Mouse (Mus musculus) C2C12 (cell line): ENCODE measurements around the gene Mettl17. TPM values are rescaled to one million over a fixed set of nuclear protein-coding genes. Genes with fewer than 3 reads are reported as not detected.
A peak's percentile ranks its signal among the peaks of the same experiment; 100 is the strongest.

Experiments used
- H3K27me3 ChIP-seq: one replicate; pipeline ENCODE4 v1.6.1; 2011; ENCODE audit not compliant: control insufficient read depth, insufficient read depth, insufficient read length
- H3K36me3 ChIP-seq: one replicate; pipeline ENCODE4 v1.6.1; 2011; ENCODE audit not compliant: control insufficient read depth, insufficient read depth
- H3K4me3 ChIP-seq: one replicate; pipeline ENCODE4 v1.5.1; 2011; ENCODE audit warnings: mild to moderate bottlenecking, control low read depth; ENCODE audit not compliant: poor library complexity, insufficient read depth, severe bottlenecking
- H3K79me2 ChIP-seq: one replicate; pipeline ENCODE4 v1.6.1; 2011; ENCODE audit not compliant: control insufficient read depth, insufficient read depth
- H3K79me3 ChIP-seq: one replicate; pipeline ENCODE4 v1.6.1; 2011; ENCODE audit warnings: low read depth, control low read depth
- H3ac ChIP-seq: one replicate; pipeline ENCODE3; 2011; ENCODE audit warnings: low read depth; ENCODE audit not compliant: control insufficient read depth, insufficient read length
- CEBPB ChIP-seq: IDR thresholded peaks from one replicate; pipeline ENCODE4 v1.6.1; 2011; ENCODE audit warnings: low read depth, mild to moderate bottlenecking, control low read depth, moderate library complexity
- CTCF ChIP-seq: IDR thresholded peaks from one replicate; pipeline ENCODE4 v1.5.1; 2011; ENCODE audit not compliant: control insufficient read depth, insufficient read depth, insufficient read length
- FOSL1 ChIP-seq: IDR thresholded peaks from one replicate; pipeline ENCODE4 v1.8.0; 2011; ENCODE audit warnings: mild to moderate bottlenecking, low read length; ENCODE audit not compliant: poor library complexity, insufficient read depth, severe bottlenecking
- MAX ChIP-seq: IDR thresholded peaks from one replicate; pipeline ENCODE4 v1.6.1; 2011; ENCODE audit warnings: mild to moderate bottlenecking, control low read depth
- MYOD1 ChIP-seq: IDR thresholded peaks from one replicate; pipeline ENCODE4 v1.6.1; 2011; ENCODE audit warnings: low read depth; ENCODE audit not compliant: control insufficient read depth, insufficient read length
- MYOG ChIP-seq: IDR thresholded peaks from one replicate; pipeline ENCODE4 v1.6.1; 2011; ENCODE audit not compliant: control insufficient read depth, insufficient read length; ENCODE audit errors: extremely low read depth
- USF1 ChIP-seq: IDR thresholded peaks from one replicate; pipeline ENCODE4 v1.6.1; 2011; ENCODE audit warnings: low read depth, mild to moderate bottlenecking, control low read depth, moderate library complexity
- polyA plus RNA-seq: library from polyadenylated mRNA; unstranded; fragments of >200 nt; fragmentation: generic; extraction: Trizol; gene quantifications from one replicate; pipeline ENCODE4 v1.2.1, GENCODE M21; 2012; ENCODE audit warnings: missing spikeins

Gene Mettl17
- polyA plus RNA-seq, 1 experiment = 20.1 TPM

GRCm38 (mm10) chr14:51884031-51884544, 554 bp upstream of the Mettl17 start:
- H3K79me3 ChIP-seq = peaks cover 3% of the 10 kb centered on the region
- no peaks in the 10 kb centered on the region for H3K27me3 ChIP-seq
- peak overlapping the region; percentile 83 for H3K4me3 ChIP-seq
- no peak overlapping the region for H3ac ChIP-seq
- TF ChIP-seq MYOG (no peak), CTCF (no peak), CEBPB (no peak), MYOD1 (no peak), FOSL1 (no peak), USF1 (no peak), MAX (no peak)
- H3K79me2 ChIP-seq = peaks cover 23% of the 10 kb centered on the region
- H3K36me3 ChIP-seq = peaks cover 15% of the 10 kb centered on the region

- Histone ChIP-seq H3ac (no peak overlapping the region), H3K79me3 (peaks cover 3% of the 10 kb centered on the region), H3K36me3 (peaks cover 30% of the 10 kb centered on the region), H3K79me2 (peaks cover 23% of the 10 kb centered on the region), H3K27me3 (no peaks in the 10 kb centered on the region), H3K4me3 (no peak overlapping the region)
- TF ChIP-seq MYOD1 (no peak), CTCF (no peak), MAX (no peak), USF1 (no peak), FOSL1 (no peak), CEBPB (no peak), MYOG (no peak)
These were observed 1.4 kb downstream of the Mettl17 start for GRCm38 (mm10) chr14:51886051-51886450.

- no peaks in the 10 kb centered on the region for H3K27me3 ChIP-seq
- H3K79me2 ChIP-seq = peaks cover 22% of the 10 kb centered on the region
- TF ChIP-seq MYOG (no peak), FOSL1 (no peak), MAX (no peak), CEBPB (no peak), MYOD1 (no peak), CTCF (no peak), USF1 (no peak)
- H3K36me3 ChIP-seq = peaks cover 35% of the 10 kb centered on the region
- H3K79me3 ChIP-seq = peaks cover 3% of the 10 kb centered on the region
- no peak overlapping the region for H3ac ChIP-seq
- no peak overlapping the region for H3K4me3 ChIP-seq
These were observed 5.2 kb downstream of the Mettl17 start for GRCm38 (mm10) chr14:51889833-51890232.

- no peaks in the 10 kb centered on the region for H3K79me2 ChIP-seq
- no peaks in the 10 kb centered on the region for H3K27me3 ChIP-seq
- H3K36me3 ChIP-seq = peaks cover 29% of the 10 kb centered on the region
- no peak for TF ChIP-seq FOSL1
- no peak for TF ChIP-seq MYOG
- TF ChIP-seq CTCF = no peak
- TF ChIP-seq MAX = no peak
- TF ChIP-seq MYOD1 = no peak
- no peak for TF ChIP-seq CEBPB
- no peak for TF ChIP-seq USF1
- H3ac ChIP-seq = no peak within 1 kb of the TSS
- no peaks in the 10 kb centered on the region for H3K79me3 ChIP-seq
- H3K4me3 ChIP-seq = no peak within 1 kb of the TSS
These were observed 7.7 kb downstream of the Mettl17 start, which contains the start of gene Slc39a2 for GRCm38 (mm10) chr14:51892191-51892939. Gene Slc39a2 (plus strand): TSS chr14:51892889.

- H3K36me3 ChIP-seq = peaks cover 22% of the 10 kb centered on the region
- no peaks in the 10 kb centered on the region for H3K27me3 ChIP-seq
- no peaks in the 10 kb centered on the region for H3K79me3 ChIP-seq
- TF ChIP-seq MYOD1 = no peak
- TF ChIP-seq CEBPB = no peak
- TF ChIP-seq MAX = no peak
- TF ChIP-seq CTCF = no peak
- no peak overlapping the region for H3ac ChIP-seq
- no peak overlapping the region for H3K4me3 ChIP-seq
- no peaks in the 10 kb centered on the region for H3K79me2 ChIP-seq
These were observed 8.6 kb downstream of the Mettl17 start for GRCm38 (mm10) chr14:51893094-51893794.
